Mouse (Mus musculus): ENCODE data around the gene Map3k15.

DNA sequence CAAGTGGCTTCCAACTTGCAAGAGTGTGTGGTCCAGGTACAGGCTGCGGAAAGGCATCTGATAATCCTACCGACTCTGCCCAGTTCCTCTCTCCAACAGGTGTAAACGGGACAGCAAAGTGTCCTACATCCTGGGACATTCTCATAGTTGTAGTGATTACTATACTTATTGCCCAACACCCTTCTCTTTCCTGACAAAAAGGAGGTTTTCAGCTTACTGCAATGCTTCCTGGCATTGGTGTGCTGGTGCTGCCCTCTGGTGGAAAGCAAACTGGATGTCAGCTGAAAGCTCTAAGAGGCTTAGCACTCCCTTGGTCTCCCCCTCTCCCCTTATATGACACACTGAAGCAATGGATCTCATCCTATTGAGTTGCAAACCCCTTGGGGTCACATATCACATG lies 128.4 kb downstream of the Map3k15 start:
- TF ChIP-seq CTCF (IDR thresholded peaks at IDR 0.05; ENCODE audit: control insufficient read depth, insufficient read depth, low read length) = peak; percentile 78
- TF ChIP-seq POLR2A (IDR thresholded peaks at IDR 0.05; ENCODE audit: borderline replicate concordance, control insufficient read depth, low read depth, low read length) = no peak

Measured in bone marrow, adult 2 months (tissue).